Mouse (Mus musculus): ENCODE data around the gene Zswim7.
A peak's percentile ranks its signal among the peaks of the same experiment; 100 is the strongest.

Zswim7 gene

DNA sequence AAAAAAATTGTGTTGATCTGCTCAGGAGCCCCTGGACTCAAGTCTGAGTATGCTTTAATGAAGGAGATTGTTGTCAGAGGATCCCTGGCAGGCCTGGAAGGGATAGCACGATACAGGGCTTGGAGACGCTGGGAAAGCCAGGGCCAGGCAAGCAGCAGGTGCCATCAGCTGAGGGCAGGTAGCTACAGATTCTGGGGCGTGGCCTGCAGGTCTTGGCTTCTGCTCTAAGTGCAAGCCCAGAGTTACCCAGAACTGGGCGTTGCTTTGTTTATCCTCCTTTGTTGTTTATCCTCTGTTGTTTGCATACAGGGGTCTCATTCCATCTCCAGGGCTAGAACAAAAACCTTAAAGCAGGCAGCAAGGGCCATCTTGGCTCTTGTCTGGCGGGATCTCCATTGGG is 27.8 kb downstream of the Zswim7 start:
- DNase-seq (ENCODE audit: low read depth, low spot score), result no peak

DNA sequence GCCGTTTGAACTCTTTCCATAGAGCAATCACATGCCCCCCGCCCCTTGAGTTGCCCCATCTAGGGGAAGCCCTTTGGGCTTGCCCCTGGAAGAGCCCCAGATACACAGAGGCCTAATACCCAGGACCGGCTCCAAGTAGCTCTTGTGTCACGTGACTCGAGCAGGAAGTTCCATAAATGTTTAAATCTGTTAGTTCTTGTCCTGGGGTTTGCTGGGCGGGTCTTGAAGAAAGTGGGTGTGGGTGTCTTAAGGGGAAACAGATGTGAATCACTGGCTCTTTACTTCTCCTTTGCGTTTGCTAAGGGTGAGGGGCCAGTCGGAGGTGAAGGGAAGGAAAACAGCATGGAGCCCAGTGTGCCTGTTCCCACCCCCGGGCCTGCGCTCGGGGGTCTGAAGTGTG is 30.1 kb downstream of the Zswim7 start:
- DNase-seq (ENCODE audit: low read depth, low spot score), result no peak

DNA sequence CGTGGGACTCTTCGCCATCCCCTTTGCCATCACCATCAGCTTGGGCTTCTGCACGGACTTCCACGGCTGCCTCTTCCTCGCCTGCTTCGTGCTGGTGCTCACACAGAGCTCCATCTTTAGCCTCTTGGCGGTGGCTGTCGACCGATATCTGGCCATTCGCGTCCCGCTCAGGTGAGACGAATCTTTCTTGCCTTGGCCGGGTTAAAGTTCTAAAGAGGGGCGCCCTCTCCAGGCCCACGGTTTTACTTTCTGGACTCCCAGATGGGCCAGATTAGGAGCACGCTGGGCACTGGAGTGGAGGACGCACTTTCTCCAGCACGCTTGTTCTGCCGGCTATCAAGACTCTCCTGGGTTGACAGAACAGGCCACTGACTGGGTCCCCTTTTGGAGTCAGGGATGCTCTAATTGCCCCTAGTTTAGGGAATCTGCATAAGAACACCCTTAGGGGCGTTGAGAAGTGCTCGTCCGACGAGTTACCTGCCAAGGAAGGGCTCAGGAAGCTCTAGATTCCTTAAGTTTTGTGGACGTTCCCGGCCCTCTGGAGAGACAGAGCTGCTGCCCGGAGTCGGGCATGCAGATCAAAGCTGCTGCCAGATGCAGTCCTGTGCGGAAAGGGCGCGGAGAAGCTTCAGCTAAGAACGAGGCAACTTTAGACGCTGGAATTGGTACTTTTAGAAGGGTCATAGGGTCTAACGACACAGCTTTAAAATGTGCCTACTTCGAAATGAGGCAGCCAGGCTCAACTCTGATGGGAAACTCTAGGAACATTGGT is 31.7 kb downstream of the Zswim7 start:
- peak; percentile 37 for DNase-seq (ENCODE audit: low read depth, low spot score)

DNA sequence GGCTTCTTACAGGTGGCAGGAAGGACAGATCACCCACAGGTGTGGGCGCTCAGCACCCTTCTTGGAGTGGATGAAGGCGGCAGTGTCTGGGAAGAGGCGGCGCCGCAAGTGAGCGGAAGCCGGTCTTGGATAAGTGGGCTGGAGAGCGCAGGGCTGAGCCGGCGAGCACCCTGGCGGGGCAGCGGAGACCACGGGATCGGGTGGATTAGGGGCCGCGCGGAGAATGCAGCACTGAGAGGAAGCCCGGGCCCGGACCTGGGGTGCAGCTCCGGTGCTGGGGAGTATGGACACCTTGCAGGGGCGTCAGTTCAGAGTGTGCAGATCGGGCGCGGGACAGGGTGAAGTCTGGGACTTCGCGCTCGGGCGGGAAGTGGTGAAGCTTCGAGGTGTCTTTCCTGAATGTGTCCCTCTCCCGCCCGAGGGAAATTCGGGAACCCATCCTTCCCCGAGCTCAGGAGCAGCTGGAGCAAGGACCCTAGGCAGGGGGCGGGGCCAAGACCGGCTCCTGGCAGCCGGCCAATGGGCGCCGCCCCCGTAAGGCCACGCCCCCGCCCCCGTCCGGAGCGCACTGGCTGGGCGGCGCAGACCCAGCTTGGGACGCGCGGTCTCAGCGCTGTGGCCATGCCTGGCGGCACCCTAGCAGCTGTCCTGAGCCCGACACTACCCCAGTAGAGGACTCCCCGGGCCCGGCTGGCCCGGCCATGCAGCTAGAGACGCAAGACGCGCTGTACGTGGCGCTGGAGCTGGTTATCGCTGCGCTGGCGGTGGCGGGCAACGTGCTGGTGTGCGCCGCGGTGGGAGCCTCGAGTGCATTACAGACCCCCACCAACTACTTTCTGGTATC is 32.6 kb downstream of the Zswim7 start, which contains the start of gene Adora2b:
Gene Adora2b, plus strand, starts transcription at position 584 of the 844 bp plus-strand sequence.
- no peak for DNase-seq (ENCODE audit: low read depth, low spot score)

DNA sequence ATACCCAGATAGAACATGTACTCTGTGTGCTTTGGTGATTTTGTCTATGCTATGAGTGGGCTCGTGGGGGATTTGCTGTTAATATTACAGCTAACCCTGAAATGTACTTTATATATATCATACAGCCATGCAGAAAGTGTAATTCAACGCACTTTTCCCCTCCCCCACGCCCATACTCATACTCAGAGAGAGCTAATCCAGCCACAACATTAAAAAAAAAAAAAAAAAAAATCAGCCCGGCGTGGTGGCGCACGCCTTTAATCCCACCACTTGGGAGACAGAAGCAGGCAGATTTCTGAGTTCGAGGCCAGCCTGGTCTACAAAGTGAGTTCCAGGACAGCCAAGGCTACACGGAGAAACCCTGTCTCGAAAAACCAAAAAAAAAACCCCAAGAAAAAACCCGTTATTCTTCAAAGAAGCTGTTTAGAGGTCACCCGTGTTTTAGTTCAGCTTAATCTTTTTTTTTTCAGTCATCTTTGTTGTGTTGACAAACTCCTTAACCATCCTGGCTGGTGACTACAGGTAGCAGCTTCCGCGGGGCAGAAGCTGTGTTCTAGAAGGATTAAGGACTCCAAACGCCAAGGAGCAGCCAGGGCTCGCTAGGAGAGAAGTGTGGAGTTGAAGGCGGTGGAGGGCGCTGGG is 33.3 kb downstream of the Zswim7 start:
- no peak for DNase-seq (ENCODE audit: low read depth, low spot score)

DNA sequence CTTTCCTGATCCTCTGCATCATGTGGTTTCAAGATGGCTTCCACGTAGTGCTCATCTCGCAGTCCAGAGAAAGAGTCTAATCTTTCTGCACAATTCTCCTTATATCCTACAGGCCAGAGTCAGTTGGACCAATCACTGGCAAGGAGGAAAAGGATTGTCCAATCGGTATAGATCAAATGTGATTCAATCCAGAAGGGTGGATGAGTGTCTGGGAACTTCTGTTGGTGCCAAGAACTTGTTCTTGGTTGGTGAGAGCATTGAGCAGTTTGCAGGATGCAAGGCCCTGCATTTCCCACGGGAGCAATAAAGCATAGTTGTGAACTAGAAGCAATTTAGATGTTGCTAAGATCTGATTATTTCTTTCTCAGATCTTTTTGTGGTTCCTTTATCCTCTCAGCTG is 36.7 kb downstream of the Zswim7 start:
- DNase-seq (ENCODE audit: low read depth, low spot score), result no peak

DNA sequence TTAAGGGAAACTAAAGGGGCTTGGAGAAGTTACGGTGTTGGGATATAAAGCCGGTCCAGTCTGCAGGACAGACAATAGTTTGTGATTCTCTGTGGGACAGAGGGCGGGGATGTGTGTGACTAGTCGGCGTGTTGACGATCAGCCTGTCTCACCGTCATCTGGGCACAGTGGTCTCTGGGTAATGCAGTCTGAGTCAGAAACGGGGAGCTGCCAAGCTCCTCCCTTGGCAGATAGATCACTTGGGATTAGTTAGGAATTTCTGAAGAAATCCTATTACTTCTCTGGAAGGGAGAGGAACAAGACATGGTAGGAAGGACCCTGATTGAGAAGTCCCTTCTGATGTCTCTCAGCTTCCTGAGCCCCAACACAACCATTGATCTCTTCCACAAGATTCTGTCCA is 37.3 kb downstream of the Zswim7 start:
- no peak for DNase-seq (ENCODE audit: low read depth, low spot score)

DNA sequence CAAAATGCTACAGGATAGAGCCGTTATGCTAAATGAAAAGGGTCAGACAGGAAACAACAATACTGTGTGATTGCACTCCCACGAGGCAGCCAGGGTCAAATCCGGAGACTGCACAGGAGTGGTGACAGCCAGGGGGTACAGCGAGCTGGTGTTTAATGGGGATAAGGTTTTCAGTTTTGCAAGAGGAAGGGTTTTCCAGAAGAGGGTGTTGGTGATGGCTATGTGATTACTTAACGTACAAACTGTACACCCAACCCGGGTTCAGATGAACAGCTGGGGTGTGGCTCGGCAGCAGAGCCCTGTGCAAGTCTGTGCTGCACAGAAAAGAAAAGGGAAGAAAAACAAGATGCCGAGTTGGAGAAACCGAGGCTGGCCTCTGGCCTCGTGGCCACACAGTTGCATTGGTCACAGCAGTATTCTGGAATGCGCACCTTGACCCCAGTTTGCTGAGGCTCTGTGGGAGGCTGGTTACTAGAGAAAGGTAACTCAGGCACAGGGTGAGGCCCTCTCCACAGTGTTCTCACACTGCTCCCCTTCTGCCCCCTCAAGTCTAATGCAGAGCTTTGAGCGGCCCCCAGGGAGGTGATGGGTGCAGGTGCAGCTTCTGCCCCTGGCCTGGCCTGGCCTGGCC is 40.4 kb downstream of the Zswim7 start:
- no peak for DNase-seq (ENCODE audit: low read depth, low spot score)

DNA sequence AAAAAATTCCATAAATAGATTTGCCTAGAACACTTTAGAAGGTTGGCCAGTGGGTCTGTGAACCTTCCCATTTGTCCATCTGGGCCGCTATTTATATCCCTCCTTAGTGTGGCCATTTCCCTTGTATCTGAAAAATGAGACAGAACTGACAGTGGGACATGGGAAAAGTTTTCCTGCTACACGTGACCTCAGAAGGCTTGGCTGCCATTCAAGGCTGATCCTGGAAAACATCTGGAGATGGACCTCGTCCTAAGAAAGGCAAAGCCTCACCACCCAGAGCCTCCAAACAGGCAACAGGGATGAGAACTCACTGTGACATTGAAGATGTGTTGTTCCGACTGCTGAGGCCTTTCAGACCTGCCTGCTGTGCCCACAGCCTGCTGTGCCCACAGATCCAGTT is 56.4 kb downstream of the Zswim7 start:
- DNase-seq (ENCODE audit: low read depth, low spot score), result no peak

DNA sequence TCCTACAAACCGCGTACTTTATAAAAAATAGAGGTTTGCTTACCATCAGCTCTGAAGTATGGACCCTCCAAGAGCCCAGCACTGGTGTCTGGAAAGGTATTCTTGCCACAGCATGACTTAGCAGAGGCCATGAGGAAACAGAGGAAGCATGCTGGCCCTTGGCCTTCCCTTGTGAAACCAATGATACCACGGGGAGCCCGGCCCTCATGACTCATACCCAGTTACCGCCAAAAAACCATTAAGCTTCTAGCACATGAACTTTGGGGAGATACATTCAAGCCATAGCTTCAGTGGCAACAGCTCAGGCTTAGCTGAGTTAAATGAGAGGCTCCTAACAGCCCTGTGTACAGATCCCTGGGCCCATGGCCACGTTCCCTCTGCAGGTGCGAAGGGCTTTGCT is 57.2 kb downstream of the Zswim7 start:
- DNase-seq (ENCODE audit: low read depth, low spot score), result peak; percentile 53

DNA sequence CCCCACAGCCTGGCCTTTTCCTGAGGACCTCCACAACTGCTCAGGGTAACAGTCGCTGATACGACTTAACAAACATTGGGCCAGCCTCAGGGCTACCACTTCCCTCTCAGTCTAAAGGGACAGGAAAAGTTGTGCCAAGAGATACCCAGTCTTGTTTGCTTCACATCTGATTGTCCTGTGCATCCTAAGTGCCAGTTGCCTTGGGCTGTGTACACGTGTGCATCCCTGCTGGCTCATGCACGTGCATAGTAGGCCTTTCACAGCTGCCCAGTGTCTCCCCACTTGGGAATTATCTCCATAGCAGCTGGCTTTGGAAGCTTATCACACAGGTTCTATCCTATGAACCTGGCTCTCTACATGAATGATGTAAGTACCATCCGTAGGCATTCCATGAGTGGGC is 57.8 kb downstream of the Zswim7 start:
- DNase-seq (ENCODE audit: low read depth, low spot score), result no peak

DNA sequence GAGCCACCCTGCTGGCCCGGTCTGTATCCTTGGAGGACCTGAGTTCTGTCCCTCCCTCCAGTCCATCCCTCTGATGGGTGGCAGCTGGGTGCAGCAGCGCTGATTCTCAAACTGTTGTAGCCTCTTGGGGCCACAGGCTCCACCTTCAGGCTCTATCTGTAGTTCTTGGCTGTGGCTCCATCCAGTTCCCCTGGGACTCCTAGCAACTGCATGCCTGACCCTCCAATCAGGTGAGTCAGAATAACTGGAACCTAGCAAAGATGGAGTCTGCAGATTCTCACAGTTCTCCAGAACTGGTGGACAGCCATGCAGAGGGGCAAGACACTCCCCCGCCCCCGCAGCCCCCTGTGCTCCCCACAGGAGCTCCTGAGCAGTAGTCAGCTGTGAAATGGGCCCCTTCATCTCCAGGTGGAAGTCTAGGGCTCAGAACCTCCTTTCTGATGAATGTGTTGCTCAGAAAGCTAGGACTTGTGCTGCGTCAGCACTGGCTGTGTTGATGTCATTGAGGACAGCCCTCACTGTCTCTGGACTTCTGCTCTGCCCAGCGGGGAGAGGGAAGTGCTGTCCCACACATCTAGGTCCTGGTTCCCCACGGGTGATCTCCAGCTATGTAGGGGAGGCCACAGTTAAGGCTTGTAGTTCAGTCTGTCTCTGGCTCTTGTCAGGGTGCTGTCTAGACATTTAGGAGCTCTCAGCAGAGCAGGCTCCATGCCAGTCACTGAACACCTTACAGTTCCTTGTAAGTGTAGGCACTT is 60.2 kb downstream of the Zswim7 start:
- no peak for DNase-seq (ENCODE audit: low read depth, low spot score)

DNA sequence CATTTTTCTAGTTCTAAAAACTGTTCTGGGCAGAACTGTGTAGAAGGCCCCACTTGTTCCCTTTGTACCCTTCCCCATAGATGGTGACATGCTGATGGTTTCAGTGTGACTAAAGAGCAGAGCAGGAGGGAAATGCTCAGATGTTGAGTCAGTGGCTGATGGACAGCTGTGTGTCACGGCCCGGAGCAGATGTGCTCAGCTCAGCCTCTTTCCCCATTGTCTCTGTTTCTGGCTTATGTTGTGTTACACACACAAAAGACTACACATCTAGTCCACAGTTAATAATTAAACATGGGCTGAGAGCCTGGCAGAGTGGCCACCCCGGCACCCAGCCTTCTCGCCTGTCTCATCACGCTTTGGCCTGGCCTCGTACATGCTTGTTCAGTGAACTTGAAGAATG is 63.4 kb downstream of the Zswim7 start:
- DNase-seq (ENCODE audit: low read depth, low spot score), result peak; percentile 31
